Mouse (Mus musculus) brown adipose tissue, adult 24 weeks (tissue): ENCODE measurements at regions not wholly inside any gene's neighbourhood (a gene's known extent, or its start where the extent isn't known, plus 50 kb on each side); places are given as distances from the start of the nearest gene placed in this dataset.

Experiments
- H3K27ac ChIP-seq: fragments of 200-500 bp; replicated peaks from 2 replicates; pipeline ENCODE4 v1.5.1; 2012; ENCODE audit warnings: low read depth, mild to moderate bottlenecking, low read length
- H3K4me1 ChIP-seq: fragments of 200-500 bp; 2 replicates; pipeline ENCODE4 v1.6.1; 2012; ENCODE audit warnings: low read length, mixed read lengths; ENCODE audit not compliant: control insufficient read depth, insufficient read depth, insufficient read length
- H3K4me3 ChIP-seq: fragments of 200-500 bp; 2 replicates; pipeline ENCODE4 v1.5.1; 2012; ENCODE audit warnings: low read depth, mild to moderate bottlenecking, low read length, moderate library complexity; ENCODE audit not compliant: insufficient read depth

- no peaks in the 10 kb centered on the region; the same call in 1 of the 2 replicates for H3K4me1 ChIP-seq
- no peak overlapping the region for H3K27ac ChIP-seq
- no peak overlapping the region for H3K4me3 ChIP-seq
Measured at GRCm38 (mm10) chr13:28497483-28497882, 240.2 kb downstream of the Gm11361 start.

DNA sequence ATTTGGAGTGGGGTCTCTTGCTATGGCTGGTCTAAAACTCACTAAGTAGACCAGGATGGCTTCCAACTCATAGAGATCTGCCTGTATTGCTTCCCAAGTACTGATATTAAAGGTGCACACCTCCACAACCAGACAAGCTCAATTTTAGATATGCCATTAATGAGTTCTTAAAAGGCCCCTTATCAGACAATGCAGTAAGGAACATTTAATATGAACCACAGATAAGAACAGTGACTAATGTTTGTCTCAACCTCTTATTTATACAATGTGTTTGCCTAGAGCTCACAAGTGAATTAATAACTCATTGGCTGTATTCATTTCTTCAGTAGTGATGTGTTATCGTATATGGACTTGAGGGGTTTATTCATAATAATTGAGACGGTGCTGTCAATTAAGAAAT, 234.7 kb downstream of the Gm11361 start:
- no peak overlapping the region for H3K27ac ChIP-seq
- H3K4me3 ChIP-seq, result no peak overlapping the region
- no peaks in the 10 kb centered on the region for H3K4me1 ChIP-seq

DNA sequence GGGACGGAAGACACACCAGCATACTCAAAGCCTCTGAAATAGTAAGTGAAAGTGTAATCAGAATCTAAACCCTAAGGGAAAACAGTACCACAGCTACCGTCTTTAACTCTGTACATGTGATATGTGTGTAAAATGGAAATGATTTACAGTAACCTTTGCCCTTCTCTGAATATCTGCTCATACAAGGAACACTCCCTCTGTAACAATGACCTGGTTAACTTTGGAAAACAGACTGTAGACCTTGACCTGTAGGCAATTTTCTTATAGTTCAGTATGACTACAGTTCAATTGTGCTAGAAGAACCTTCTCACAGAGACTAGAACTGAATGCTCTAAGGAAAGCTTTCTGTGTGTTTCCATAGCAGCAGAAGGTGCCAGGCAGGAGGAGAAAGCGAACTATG, 226.4 kb downstream of the Gm11361 start:
- Histone ChIP-seq H3K4me3 (no peak overlapping the region), H3K27ac (no peak overlapping the region), H3K4me1 (peaks cover 6% of the 10 kb centered on the region; the same call in 1 of the 2 replicates)

DNA sequence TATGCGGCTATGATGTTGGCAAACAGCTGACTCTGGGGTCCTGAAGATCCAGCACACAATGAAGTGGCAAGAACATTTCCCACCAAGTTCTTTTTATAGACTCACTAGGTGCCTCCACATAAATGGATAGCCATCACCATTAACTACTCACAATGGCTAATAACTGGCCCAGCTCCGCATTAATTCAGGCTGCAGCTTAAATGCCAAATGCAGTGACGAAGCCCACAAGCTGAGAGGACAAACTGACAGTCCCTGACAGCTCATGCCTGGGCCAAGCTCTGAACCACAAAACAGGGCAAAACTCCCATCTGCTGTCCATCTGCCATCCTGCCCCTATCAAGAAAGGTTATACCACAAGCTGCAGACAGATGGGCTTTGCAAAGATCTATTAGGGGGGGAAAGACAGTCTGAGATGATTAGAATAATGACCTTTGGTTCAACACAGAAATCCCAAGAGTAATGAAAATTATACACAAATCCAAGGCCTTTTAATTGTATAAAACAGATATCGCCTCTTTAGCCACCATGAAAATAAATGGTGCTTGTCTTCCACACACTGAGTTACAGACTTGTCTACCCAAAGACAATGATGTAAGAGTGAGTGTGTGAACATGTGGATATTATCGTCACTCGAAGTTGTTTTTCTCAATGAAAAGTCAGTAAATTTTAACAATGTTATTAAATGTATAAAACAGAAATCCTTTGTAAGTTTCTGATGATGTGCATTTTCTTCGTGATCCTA, 224.1 kb downstream of the Gm11361 start:
- Histone ChIP-seq H3K4me3 (no peak overlapping the region), H3K4me1 (peaks cover 6% of the 10 kb centered on the region; the same call in 1 of the 2 replicates), H3K27ac (no peak overlapping the region)

GRCm38 (mm10) chr13:28466151-28466550, 208.8 kb downstream of the Gm11361 start:
- H3K27ac ChIP-seq, result no peak overlapping the region
- H3K4me3 ChIP-seq, result no peak overlapping the region
- H3K4me1 ChIP-seq, result no peaks in the 10 kb centered on the region

DNA sequence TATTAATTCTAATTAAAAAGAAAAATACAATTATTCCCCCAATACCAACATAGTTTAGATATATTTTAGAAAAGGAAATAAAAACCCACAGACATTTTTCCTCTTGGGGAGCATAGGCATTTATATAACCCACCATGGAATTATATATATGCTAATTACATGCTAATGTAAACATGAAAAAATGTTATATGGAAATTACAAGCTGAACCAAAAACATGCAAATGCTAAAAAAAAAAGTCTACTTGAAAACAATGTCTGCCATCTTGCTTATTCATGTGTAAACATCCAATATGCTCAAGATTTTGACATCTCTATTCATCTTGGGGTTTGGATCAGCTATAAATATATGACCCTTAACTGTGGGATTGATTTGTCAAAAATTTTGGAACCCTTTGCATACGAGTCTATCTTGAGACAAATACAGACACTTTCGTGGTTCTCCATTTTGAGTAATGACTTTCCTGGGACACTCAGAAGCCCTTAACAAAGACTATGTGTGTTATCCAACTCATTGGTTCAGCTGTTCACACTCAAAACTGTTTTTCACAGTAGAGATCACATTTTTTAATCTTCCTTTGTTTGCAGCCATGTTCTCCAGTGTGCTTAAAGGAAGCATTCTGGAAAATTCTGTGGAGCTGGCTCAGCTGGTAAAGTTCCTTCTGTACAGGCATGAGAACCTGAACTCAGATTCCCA, 208.0 kb downstream of the Gm11361 start:
- Histone ChIP-seq H3K27ac (no peak overlapping the region), H3K4me3 (no peak overlapping the region), H3K4me1 (no peaks in the 10 kb centered on the region)

GRCm38 (mm10) chr13:28461281-28461680, 204.0 kb downstream of the Gm11361 start:
- no peaks in the 10 kb centered on the region for H3K4me1 ChIP-seq
- H3K4me3 ChIP-seq, result no peak overlapping the region
- H3K27ac ChIP-seq, result no peak overlapping the region

- H3K4me3 ChIP-seq, result no peak overlapping the region
- no peak overlapping the region for H3K27ac ChIP-seq
- no peaks in the 10 kb centered on the region for H3K4me1 ChIP-seq
Measured at GRCm38 (mm10) chr13:28457403-28457802, 200.1 kb downstream of the Gm11361 start.

- no peak overlapping the region for H3K4me3 ChIP-seq
- H3K4me1 ChIP-seq, result no peaks in the 10 kb centered on the region
- H3K27ac ChIP-seq, result no peak overlapping the region
Measured at GRCm38 (mm10) chr13:28455878-28456277, 198.6 kb downstream of the Gm11361 start.

DNA sequence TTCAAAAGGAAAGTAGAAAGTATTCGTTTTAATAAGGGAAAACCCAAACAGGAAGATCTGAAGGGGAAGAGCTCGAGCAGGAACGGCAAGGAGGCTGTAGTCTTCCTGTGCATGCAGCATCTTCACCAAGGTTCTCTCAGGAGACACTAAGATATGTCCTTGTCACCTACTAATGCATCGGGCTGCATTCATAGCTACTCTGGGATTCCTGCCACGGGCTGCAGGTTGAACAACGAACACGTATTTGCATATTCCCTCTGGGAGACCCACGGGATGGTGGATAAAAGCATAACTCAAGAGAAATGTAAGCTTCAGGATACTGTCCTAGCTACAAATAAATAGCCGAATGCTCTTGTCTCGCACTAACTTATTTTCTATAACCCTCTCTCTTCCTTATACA, 197.7 kb downstream of the Gm11361 start:
- no peaks in the 10 kb centered on the region for H3K4me1 ChIP-seq
- H3K27ac ChIP-seq, result no peak overlapping the region
- H3K4me3 ChIP-seq, result no peak overlapping the region

GRCm38 (mm10) chr13:28450699-28451445, 193.5 kb downstream of the Gm11361 start:
- Histone ChIP-seq H3K4me3 (no peak overlapping the region), H3K4me1 (no peaks in the 10 kb centered on the region), H3K27ac (no peak overlapping the region)

GRCm38 (mm10) chr13:28449026-28449425, 191.7 kb downstream of the Gm11361 start:
- Histone ChIP-seq H3K4me3 (no peak overlapping the region), H3K27ac (no peak overlapping the region)

DNA sequence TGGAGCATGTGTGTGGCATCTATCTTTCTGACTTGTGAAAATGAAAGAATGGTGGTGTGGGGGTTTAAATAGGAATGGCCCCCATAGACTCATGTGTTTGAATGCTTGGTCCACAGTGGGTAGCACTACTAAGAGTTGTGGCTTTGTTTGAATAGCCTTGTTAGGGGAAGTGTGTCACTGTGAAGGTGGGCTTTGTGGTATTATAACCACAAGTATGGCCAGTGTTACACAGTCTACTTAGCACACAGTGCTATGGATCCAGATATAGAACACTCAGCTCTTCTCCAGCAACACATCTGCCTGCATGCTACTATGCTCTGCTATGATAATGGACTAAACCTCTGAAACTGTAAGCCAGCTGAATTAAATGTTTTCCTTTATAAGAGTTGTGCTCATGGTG, 184.9 kb downstream of the Gm11361 start:
- H3K4me1 ChIP-seq, result no peaks in the 10 kb centered on the region
- H3K4me3 ChIP-seq, result no peak overlapping the region
- H3K27ac ChIP-seq, result no peak overlapping the region

More at GRCm38 (mm10) chr13:28449026-28449425, 191.7 kb downstream of the Gm11361 start:
- no peaks in the 10 kb centered on the region for H3K4me1 ChIP-seq

DNA sequence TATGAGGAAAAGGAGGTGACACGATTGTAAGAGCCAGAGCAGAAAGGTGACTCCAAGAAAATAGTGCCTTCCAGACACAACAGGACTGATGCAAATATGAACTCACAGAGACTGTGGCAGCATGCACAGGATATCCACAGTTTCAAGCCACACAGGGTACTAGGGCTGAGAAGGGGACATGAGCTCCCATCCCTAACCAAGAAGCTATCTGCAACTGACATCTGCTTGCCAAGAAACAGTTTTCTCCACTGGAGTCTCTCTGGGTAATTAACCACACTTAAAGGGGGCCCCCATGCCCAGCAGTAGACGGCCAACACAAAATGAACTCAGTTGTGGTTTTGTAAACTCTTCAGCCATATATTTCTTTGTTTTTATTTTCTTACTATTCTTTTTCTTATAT, 176.1 kb downstream of the Gm11361 start:
- H3K4me3 ChIP-seq, result no peak overlapping the region
- H3K27ac ChIP-seq, result no peak overlapping the region
- no peaks in the 10 kb centered on the region for H3K4me1 ChIP-seq

DNA sequence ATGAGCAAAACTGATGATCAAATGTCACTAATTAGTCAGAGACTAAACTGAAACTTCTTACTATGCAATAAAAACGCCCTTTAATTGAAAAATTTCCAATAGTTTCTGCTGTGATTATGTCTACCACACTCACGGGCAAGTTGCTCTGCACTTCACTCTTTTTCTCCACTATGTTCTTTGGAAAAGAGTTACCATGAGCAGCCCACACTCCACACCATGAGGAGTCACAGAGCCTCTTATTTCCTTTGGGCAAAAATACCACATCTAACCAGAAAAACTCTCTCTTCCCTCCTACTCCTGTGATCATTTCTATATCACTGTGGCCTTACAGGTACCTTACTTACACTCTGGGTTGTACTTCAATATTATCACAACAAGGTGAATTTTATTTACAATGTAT, 174.7 kb downstream of the Gm11361 start:
- Histone ChIP-seq H3K4me3 (no peak overlapping the region), H3K4me1 (no peaks in the 10 kb centered on the region), H3K27ac (no peak overlapping the region)
